Mouse (Mus musculus) megakaryocyte progenitor cell, adult 5-6 weeks (primary cell): Measurements from ENCODE around the gene Cacna1s. TPM values are rescaled to one million over a fixed set of nuclear protein-coding genes. Genes with fewer than 3 reads are reported as not detected.

ENCODE experiments used
- ATAC-seq: replicated peaks from 2 replicates; pipeline ENCODE4 v1.8.0; 2016; ENCODE audit warnings: mild to moderate bottlenecking, moderate TSS enrichment, inconsistent platforms; ENCODE audit not compliant: poor library complexity
- total RNA-seq, 2 experiments: library from RNA; stranded (forward) in 1 of 2; stranded (reverse) in 1 of 2; fragments of 157-497, 149-512 nt in 1 of 2; fragments of 200-1000 nt in 1 of 2; gene quantifications; 2 replicates each; pipeline versions ENCODE4 v1.2.3 to v1.2.4; 2015 to 2017

The Cacna1s gene
- total RNA-seq, 2 experiments from 2014 or later, result not detected

DNA sequence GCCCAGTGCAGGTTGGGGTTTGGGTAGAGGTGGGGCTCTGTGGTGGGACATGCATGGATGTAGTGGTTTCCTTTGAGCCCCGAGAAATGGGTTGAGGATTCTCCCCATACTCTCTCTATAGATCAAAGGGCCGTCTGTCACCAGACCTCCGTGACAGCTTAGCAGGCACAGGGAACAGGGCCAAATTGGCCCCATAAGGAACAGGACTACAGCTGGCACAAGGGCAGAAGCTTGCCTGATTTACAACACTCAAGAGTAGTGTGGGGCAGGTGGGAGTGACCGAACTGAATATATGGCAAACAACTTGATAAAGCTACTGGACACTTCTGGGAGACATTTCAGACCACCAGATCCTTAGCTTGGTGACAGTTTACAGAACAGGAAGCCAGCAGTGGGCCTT is 52.2 kb downstream of the Cacna1s start:
- no peak for ATAC-seq

GRCm38 (mm10) chr1:136109464-136109863 is 56.9 kb downstream of the Cacna1s start:
- ATAC-seq, result no peak

GRCm38 (mm10) chr1:136116183-136116582 is 63.6 kb downstream of the Cacna1s start:
- ATAC-seq, result peak; percentile 70

GRCm38 (mm10) chr1:136117069-136117468 is 64.5 kb downstream of the Cacna1s start:
- no peak for ATAC-seq

DNA sequence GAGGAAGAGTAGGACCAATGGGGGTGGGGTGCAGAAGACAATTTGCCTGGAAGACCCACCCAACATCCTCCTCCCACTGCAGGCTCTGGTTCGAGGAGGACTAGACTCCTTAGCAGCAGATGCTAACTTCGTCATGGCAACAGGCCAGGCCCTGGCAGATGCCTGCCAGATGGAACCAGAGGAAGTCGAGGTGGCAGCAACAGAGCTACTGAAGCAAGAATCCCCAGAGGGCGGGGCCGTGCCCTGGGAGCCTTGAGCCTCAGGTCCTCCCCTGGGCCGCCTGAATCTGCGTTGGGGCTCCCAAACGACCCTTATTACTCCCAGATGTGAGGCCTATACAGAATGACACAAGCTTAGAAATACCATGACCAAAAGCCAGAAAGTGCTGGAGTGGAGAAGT is 66.3 kb downstream of the Cacna1s start:
- ATAC-seq, result peak; percentile 78

DNA sequence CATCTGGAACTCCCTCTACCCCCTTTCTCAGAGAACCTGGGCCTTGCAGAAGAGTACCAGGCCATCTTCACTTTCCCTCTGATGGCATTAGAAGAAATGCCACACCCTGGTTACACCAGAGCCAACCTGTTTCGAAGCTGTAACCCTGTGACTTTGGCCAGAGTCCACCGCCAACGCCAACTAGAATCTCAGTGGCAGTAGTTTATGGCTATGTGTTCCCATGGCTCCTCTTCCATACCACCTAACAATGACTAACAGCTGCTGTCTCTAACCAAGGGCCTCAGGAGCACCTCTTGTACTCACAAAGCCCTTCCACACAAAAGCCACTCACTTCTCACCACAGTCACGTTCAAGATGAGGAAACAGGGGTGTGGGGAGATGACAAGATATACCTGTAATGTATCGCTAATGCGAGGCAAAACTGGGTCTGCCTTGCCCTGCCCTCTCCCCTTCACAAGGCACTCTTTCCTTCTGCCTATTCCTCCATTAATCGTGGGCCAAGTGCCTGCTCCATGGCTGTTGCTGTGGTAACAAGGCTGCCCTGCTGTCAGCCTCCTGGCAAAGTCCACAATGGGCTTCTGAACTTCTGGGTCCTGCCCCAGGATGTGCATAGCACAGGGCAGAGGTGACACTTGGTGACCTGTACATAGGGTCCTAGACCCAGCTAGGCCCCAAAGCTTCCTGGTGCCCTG is 67.2 kb downstream of the Cacna1s start:
- ATAC-seq, result no peak

DNA sequence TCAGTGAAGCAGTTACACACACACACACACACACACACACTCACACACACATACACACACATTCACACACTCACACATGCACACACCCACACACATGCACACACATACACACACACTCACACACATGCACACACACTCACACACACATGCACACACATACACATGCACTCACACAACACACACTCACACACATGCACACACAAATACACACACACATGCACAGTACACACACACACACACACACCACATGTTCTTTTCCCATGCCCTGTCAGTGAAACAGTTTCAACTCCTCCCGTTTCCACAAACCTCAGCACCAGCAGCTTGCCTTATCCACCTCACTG is 67.7 kb downstream of the Cacna1s start:
- no peak for ATAC-seq

GRCm38 (mm10) chr1:136120785-136121184 is 68.2 kb downstream of the Cacna1s start:
- ATAC-seq, result peak; percentile 20; the same call in 1 of the 2 replicates

DNA sequence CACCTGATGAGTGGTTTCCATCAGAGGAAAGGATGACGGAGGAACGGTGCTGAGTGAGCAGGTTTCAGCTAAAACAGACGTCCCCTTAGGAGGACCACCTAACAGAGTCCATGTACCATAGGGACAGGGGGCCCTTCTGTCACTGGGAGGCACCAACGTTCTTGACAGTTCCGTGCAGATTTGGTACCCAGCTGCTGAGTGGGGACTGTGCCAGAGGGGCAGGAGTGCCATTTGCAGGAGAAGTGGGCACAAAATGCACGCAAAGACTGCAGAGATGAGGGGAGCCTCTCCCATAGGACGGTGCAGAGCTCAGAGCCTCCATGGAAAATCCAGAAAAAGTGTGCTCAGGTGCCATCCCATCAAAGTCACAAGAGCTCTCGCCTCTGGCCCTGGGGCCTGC is 69.5 kb downstream of the Cacna1s start:
- ATAC-seq, result no peak

DNA sequence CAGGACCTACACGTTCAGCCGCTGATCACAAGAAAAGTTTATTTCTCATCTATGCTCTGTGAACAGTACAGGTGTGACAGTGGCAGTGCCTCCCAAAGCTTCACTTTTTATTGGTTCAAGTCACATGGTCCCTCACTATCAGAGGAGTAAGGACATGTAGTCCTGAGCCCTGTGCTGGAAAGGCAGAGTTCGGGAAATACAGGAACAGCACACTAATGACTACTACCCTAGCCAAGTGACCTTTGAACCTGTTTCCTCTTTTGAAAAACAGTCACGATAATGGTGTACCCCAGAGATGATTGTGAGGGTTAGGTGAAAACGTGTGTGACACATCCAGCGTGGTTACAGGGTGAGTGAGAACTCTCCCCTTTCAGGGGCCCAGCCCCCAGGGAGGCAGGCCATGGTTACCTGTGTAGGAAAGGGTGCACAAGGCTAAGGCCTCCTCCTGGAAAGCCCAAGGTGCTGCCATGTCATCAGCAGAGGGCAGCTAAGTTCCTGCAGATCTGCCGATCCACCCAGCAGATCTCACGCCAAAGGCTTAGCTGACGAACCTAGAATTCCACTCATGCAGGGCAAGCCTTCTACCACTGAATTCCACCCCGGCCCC is 73.7 kb downstream of the Cacna1s start:
- ATAC-seq, result no peak

DNA sequence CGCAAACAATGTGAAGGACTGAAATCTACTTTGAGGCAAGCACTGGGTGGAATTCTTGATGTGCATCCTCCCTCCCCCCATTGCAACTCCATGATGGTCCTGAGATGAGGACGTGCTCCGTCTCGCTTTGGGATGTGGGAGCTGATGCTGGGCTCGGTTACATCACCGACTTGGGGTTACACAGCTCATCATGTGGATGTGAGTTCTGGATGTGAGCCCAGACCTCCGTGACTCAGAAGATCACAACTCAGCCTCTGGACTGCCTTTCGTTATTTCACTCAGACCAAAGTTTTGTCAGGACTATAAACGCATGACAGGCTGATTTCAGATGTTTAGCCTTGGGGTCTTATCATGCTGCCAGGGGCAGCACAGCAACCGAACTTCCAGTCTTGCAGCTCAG is 74.3 kb downstream of the Cacna1s start:
- peak; percentile 30 for ATAC-seq

DNA sequence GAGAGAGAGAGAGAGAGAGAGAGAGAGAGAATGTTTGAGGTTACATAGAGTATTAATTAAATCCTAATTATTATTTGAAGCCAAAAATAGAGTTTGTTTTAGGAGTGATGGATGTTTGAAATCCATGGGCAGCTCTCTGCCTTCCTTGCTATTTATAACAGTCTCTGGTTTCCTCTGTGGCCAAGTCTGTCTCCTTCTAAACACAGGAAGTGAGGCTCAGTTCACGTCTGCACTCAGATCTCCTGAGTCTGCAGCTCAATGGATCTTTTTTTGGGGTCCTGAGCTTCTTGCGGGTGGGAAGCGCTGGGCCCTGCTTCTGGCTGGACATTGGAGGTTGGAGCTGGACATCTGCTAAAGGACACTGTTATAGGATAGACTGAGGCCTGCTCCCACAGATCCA is 75.3 kb downstream of the Cacna1s start:
- no peak for ATAC-seq

DNA sequence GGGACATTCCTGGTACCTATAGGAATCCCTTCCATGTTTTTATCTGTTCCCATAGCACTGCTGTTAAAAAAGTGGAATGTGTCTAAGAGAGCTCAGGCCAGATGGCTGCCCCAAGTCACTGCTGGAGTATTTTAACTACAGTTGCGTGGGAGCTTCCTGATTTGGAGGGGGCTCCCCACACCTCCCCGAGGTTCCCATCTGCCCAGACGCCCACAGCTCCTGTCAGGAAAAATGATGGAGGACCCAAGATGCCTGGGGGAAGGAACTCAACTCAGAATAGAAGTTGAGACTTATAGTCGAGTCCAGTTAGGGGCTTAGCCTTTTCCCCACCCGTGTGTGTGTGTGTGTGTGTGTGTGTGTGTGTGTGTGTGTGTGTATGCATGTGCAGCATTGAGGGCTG is 75.9 kb downstream of the Cacna1s start:
- no peak for ATAC-seq

DNA sequence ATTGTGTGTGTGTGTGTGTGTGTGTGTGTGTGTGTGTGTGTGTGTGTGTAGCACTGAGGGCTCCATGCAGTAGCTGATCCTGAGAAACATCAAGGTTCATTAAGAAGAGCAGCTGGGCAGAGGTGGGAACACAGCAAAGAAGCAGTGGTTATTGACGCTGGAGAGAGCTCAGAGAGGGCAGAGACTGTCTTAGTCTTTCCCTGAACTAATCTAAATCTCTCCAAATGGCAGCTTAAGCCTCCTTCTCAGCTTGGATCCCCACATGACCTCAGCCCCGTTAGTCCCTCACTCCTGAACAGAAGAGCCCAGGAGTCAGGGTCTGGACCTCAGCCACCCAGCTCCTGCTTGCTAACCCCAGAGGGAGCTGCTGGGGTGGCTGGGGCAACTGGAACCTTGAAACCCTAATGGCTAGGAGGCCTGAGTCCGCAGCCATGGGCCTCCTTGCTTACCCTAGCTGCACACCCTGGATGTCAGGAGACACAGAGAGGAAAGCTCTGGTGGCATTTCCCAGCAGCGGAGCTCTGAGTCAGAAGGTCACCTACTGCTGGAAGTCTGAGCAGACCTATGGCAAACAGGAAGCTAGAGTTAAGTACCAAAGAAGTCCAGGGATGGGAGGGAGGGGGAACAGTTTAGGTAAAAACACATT is 76.5 kb downstream of the Cacna1s start:
- ATAC-seq, result no peak

DNA sequence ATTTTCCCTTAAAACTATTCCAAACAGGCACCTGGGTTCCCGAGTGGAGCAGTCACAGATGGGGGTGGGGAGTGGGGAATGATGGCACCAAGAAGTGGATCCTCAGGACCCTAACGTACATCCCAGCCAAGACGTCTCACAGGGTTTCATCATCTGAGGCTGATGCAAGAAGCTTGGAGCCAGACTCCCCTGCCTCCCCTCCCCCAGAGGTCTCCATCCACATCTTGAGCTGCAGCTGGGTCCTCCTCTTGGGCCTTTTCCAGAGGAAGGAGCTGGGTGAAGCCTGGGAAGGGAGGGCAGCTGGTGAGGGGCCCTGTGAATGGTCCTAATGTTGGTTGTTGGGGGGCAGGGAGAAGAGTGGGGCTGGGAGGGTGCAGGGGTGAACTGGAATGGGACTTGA is 77.6 kb downstream of the Cacna1s start:
- no peak for ATAC-seq

GRCm38 (mm10) chr1:136130951-136131558 is 78.5 kb downstream of the Cacna1s start, which contains the start of gene Kif21b:
Gene Kif21b (plus strand): TSS chr1:136131389.
- ATAC-seq, result peak; percentile 70

- no peak for ATAC-seq
These were observed 79.2 kb downstream of the Cacna1s start for GRCm38 (mm10) chr1:136131603-136132291.

- ATAC-seq, result no peak
These were observed 80.0 kb downstream of the Cacna1s start for GRCm38 (mm10) chr1:136132386-136133201.

GRCm38 (mm10) chr1:136133570-136134240 is 81.2 kb downstream of the Cacna1s start:
- ATAC-seq, result no peak

DNA sequence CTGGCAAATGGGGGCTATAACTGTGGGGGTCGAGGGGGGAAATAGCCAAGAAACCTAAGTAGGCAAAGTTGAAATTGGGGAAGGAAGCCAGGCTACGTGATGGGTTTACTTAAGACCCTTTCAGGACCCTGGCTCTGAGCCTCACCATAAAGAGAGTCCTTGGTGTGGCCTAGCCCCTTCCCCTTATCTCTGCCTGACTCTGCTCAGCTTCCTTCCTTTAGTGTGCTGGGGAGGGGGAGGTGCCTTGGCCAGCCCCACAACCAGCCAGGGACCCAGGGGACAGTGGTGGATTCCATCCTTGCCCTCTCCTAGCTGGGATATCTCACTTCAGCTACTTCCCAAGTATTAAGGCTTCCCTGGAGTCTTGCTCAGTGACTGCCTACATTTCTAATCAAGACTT is 82.0 kb downstream of the Cacna1s start:
- ATAC-seq, result no peak
